Mouse (Mus musculus): ENCODE measurements at regions not wholly inside any gene's neighbourhood (a gene's known extent, or its start where the extent isn't known, plus 50 kb on each side); places are given as distances from the start of the nearest gene placed in this dataset.
A peak's percentile ranks its signal among the peaks of the same experiment; 100 is the strongest.
"Not testable (repeated sequence)": the region's sequence is repeated elsewhere in the genome, so short reads cannot be mapped to it uniquely, and the experiment has no call there.

DNA sequence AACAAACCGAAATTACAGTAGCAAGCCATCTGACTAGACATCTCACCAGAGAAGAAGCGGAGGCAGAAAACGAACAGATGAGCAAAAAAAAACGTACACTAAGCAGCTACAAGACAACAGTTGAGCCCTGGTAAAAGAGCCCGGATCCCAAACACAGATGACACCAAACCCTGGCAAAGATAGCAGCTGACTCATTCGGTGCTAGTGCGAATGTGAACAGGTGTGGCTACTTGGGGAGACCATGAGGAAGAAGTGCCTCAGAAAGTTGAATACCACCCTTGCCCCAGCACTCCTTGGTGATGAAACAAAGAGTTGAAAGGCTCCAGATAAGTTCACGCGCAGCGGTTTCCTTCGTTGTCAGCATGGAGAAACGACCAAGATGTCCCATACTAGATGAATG is 139.8 kb upstream of the Spin1 start:
- Histone ChIP-seq H3K27me3 (ENCODE audit: control insufficient read depth, insufficient read depth, low read length) (no peaks in the 10 kb centered on the region), H3K4me1 (ENCODE audit: control insufficient read depth, insufficient read depth, low read length) (peaks cover 10% of the 10 kb centered on the region), H3K27ac (ENCODE audit: control insufficient read depth, insufficient read depth, low read depth, low read length) (no peak overlapping the region), H3K4me3 (ENCODE audit: control insufficient read depth, low read depth, low read length) (no peak overlapping the region), H3K36me3 (ENCODE audit: control insufficient read depth, insufficient read depth, low read length) (no peaks in the 10 kb centered on the region)
- no peak for TF ChIP-seq CTCF (IDR thresholded peaks at IDR 0.05; ENCODE audit: control insufficient read depth, insufficient read depth, insufficient replicate concordance, low read depth, low read length)
- TF ChIP-seq POLR2A (IDR thresholded peaks at IDR 0.05; ENCODE audit: control insufficient read depth, low read depth, low read length): no peak

DNA sequence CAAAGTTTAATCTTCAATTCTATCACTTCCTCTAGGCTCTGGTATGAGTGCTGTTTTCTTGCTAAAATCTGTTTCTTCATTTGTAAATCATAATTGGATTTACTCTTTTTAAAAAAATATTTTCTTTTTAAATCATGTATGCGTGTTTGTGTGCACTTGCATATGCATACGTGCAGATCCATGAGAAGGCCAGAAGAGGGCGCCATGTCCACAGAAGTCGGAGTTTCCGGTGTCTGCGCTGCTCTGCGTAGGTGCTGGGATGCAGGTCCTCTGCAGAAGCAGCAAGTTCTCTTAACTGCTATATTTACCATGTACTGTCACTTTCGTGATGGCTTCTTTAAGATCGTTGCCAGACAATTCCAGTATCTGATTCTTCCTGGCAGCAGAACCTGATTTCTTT is 136.6 kb upstream of the Spin1 start:
- Histone ChIP-seq H3K27ac (ENCODE audit: control insufficient read depth, insufficient read depth, low read depth, low read length) (no peak overlapping the region), H3K27me3 (ENCODE audit: control insufficient read depth, insufficient read depth, low read length) (no peaks in the 10 kb centered on the region), H3K4me1 (ENCODE audit: control insufficient read depth, insufficient read depth, low read length) (no peaks in the 10 kb centered on the region), H3K36me3 (ENCODE audit: control insufficient read depth, insufficient read depth, low read length) (no peaks in the 10 kb centered on the region), H3K4me3 (ENCODE audit: control insufficient read depth, low read depth, low read length) (no peak overlapping the region)
- TF ChIP-seq POLR2A (IDR thresholded peaks at IDR 0.05; ENCODE audit: control insufficient read depth, low read depth, low read length): no peak
- peak; percentile 88; the same call in 1 of the 2 replicates for TF ChIP-seq CTCF (IDR thresholded peaks at IDR 0.05; ENCODE audit: control insufficient read depth, insufficient read depth, insufficient replicate concordance, low read depth, low read length)

DNA sequence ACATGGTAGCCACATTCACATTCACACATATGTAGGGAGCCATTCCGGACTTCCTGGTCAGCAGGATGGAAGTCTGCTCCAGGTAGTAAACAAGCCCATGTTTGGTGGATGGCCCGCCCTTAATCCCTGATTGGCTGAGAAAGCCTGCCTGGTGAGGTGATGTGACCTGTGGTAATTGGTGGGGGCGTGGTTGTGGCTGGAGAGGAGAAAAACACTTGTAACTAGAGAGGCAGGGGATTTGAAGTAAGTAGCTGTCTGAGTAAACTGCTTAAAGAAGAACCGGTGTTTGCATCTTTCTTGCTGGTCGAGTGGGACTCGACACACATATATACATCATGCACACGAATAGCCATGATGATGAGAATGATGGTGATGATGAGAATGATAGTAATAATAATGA is 135.6 kb upstream of the Spin1 start:
- not testable (repeated sequence) for H3K27ac ChIP-seq (ENCODE audit: control insufficient read depth, insufficient read depth, low read depth, low read length); H3K4me3 ChIP-seq (ENCODE audit: control insufficient read depth, low read depth, low read length); H3K4me1 ChIP-seq (ENCODE audit: control insufficient read depth, insufficient read depth, low read length); H3K36me3 ChIP-seq (ENCODE audit: control insufficient read depth, insufficient read depth, low read length); H3K27me3 ChIP-seq (ENCODE audit: control insufficient read depth, insufficient read depth, low read length)

DNA sequence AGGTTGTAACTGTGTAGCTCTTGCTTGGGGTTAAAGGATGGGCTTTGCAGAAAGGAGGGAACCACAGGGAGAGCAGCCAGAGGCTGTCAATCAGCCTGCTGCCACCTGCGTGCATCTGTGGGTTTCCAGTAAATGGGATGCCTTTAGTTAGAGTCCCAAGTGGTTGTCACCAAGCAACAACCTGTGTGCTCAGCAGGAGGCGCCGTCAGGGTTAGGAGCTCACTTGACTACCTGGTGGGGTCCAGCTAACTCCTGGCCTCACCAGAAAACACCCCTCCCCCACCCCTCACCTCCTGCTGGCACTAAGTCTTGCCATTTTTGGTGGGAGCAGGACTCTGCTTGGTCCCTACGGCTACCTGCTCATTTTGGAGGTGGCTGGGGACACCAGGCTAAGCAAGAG is 135.0 kb upstream of the Spin1 start:
- no peak for TF ChIP-seq CTCF (IDR thresholded peaks at IDR 0.05; ENCODE audit: control insufficient read depth, insufficient read depth, insufficient replicate concordance, low read depth, low read length)
- TF ChIP-seq POLR2A (IDR thresholded peaks at IDR 0.05; ENCODE audit: control insufficient read depth, low read depth, low read length): no peak
- no peak overlapping the region for H3K4me3 ChIP-seq (ENCODE audit: control insufficient read depth, low read depth, low read length)
- H3K36me3 ChIP-seq (ENCODE audit: control insufficient read depth, insufficient read depth, low read length): no peaks in the 10 kb centered on the region
- no peak overlapping the region for H3K27ac ChIP-seq (ENCODE audit: control insufficient read depth, insufficient read depth, low read depth, low read length)
- H3K4me1 ChIP-seq (ENCODE audit: control insufficient read depth, insufficient read depth, low read length): no peaks in the 10 kb centered on the region
- H3K27me3 ChIP-seq (ENCODE audit: control insufficient read depth, insufficient read depth, low read length): no peaks in the 10 kb centered on the region

DNA sequence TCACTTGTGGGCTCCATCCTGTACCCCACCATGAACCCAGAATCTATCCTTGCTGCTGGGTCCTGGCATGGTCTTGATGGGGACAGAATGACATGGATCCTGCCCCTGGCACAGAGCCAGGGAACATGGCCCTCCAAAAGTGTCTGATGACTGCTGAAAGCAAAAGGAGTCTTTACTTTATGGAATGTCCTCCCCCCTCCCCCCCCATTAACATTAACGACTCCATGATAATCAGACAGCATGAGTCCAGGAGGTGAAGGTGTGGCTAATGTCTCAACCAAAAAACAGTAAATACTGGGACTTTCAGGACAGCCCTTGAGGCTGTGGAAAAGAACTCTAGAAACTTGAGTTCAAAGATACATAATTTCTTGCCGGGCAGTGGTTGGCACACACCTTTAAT is 133.9 kb upstream of the Spin1 start:
- Histone ChIP-seq H3K27me3 (ENCODE audit: control insufficient read depth, insufficient read depth, low read length) (no peaks in the 10 kb centered on the region), H3K4me1 (ENCODE audit: control insufficient read depth, insufficient read depth, low read length) (no peaks in the 10 kb centered on the region), H3K4me3 (ENCODE audit: control insufficient read depth, low read depth, low read length) (no peak overlapping the region), H3K27ac (ENCODE audit: control insufficient read depth, insufficient read depth, low read depth, low read length) (no peak overlapping the region), H3K36me3 (ENCODE audit: control insufficient read depth, insufficient read depth, low read length) (no peaks in the 10 kb centered on the region)
- TF ChIP-seq CTCF (IDR thresholded peaks at IDR 0.05; ENCODE audit: control insufficient read depth, insufficient read depth, insufficient replicate concordance, low read depth, low read length): no peak
- TF ChIP-seq POLR2A (IDR thresholded peaks at IDR 0.05; ENCODE audit: control insufficient read depth, low read depth, low read length): no peak

DNA sequence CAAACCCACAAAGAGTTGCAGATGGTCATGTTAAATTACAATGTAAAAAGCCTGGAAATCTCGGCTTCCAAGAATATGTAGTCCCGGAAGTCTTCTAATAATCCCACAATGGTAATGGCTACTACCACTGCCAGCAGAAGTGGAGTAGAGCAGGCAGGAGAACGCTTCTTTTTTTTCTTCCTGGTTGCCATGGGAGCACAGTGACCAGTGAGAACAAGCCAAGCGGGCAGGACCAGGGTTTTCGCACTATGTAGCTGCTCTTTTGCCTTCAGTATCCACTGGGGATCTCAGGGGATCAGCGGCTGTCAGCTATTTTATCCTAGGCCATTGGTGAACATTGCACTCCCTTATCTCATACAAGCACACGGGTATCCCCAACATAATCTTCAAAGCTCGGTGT is 127.3 kb upstream of the Spin1 start:
- TF ChIP-seq POLR2A (IDR thresholded peaks at IDR 0.05; ENCODE audit: control insufficient read depth, low read depth, low read length) (no peak), CTCF (IDR thresholded peaks at IDR 0.05; ENCODE audit: control insufficient read depth, insufficient read depth, insufficient replicate concordance, low read depth, low read length) (no peak)
- Histone ChIP-seq H3K27ac (ENCODE audit: control insufficient read depth, insufficient read depth, low read depth, low read length) (peak overlapping the region; percentile 61), H3K4me1 (ENCODE audit: control insufficient read depth, insufficient read depth, low read length) (no peaks in the 10 kb centered on the region; the same call in 1 of the 2 replicates), H3K27me3 (ENCODE audit: control insufficient read depth, insufficient read depth, low read length) (no peaks in the 10 kb centered on the region), H3K36me3 (ENCODE audit: control insufficient read depth, insufficient read depth, low read length) (no peaks in the 10 kb centered on the region), H3K4me3 (ENCODE audit: control insufficient read depth, low read depth, low read length) (no peak overlapping the region)

DNA sequence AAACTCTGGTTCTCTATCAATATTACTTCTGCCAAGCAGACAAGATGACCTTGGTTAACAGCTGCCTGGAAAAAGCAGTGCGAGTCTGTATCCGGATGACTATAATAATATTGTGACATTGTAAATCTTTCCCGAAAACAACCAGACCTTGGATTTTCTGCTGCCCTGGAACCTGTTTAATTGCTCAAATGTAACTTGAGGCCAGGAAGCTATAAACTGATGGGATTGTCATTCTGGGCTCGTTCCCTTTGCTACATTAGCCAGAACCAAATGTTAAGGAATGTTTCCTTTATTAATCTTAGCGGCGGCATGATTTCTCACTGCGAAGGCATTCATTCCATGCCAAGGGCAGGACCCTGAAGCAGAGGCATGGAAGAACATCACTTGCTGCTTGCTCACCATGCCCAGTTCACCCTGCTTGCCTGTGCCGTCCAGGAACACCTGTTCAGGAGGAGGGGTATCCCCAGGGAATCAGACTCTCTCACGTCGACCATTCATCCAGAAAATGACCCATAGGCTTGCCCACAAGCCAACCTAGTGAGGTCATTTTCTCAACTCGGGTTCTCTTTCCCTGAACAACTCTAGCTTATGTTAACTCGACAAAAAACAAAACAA is 125.3 kb upstream of the Spin1 start:
- no peaks in the 10 kb centered on the region for H3K27me3 ChIP-seq (ENCODE audit: control insufficient read depth, insufficient read depth, low read length)
- TF ChIP-seq CTCF (IDR thresholded peaks at IDR 0.05; ENCODE audit: control insufficient read depth, insufficient read depth, insufficient replicate concordance, low read depth, low read length) (no peak), POLR2A (IDR thresholded peaks at IDR 0.05; ENCODE audit: control insufficient read depth, low read depth, low read length) (no peak)

DNA sequence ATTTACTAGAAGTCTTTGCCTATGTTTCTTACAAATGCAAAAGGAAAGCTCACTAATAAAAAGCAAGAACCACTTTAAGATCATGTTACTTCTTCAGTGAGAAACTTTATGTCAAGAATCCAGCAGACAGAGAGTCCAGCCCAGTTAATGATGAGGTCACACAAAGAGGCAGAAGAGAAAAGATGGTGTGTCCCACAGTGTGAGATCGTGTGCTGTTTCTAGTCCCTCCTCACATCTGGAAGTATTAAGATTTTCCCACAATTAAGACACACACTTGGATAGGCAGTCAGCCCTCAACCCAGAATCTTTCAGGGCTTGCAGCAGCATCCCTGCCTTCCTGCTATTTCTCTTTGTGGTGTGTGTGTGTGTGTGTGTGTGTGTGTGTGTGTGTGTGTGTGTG is 118.7 kb upstream of the Spin1 start:
- Histone ChIP-seq H3K27ac (ENCODE audit: control insufficient read depth, insufficient read depth, low read depth, low read length) (peak overlapping the region; percentile 49), H3K4me1 (ENCODE audit: control insufficient read depth, insufficient read depth, low read length) (no peaks in the 10 kb centered on the region), H3K27me3 (ENCODE audit: control insufficient read depth, insufficient read depth, low read length) (no peaks in the 10 kb centered on the region), H3K36me3 (ENCODE audit: control insufficient read depth, insufficient read depth, low read length) (no peaks in the 10 kb centered on the region), H3K4me3 (ENCODE audit: control insufficient read depth, low read depth, low read length) (no peak overlapping the region)
- TF ChIP-seq POLR2A (IDR thresholded peaks at IDR 0.05; ENCODE audit: control insufficient read depth, low read depth, low read length) (no peak), CTCF (IDR thresholded peaks at IDR 0.05; ENCODE audit: control insufficient read depth, insufficient read depth, insufficient replicate concordance, low read depth, low read length) (no peak)

More for the DNA sequence above, 125.3 kb upstream of the Spin1 start:
- no peak overlapping the region for H3K4me3 ChIP-seq (ENCODE audit: control insufficient read depth, low read depth, low read length)
- peak overlapping the region; percentile 64; the same call in 1 of the 2 replicates for H3K27ac ChIP-seq (ENCODE audit: control insufficient read depth, insufficient read depth, low read depth, low read length)
- no peaks in the 10 kb centered on the region; the same call in 1 of the 2 replicates for H3K4me1 ChIP-seq (ENCODE audit: control insufficient read depth, insufficient read depth, low read length)
- no peaks in the 10 kb centered on the region for H3K36me3 ChIP-seq (ENCODE audit: control insufficient read depth, insufficient read depth, low read length)
